Mouse (Mus musculus): ENCODE results near the gene Cd274. TPM values are rescaled to one million over a fixed set of nuclear protein-coding genes. Genes with fewer than 3 reads are reported as not detected.

Cd274 gene
- polyA plus RNA-seq, 1 experiment from 2014 or later, result 0.62 TPM

DNA sequence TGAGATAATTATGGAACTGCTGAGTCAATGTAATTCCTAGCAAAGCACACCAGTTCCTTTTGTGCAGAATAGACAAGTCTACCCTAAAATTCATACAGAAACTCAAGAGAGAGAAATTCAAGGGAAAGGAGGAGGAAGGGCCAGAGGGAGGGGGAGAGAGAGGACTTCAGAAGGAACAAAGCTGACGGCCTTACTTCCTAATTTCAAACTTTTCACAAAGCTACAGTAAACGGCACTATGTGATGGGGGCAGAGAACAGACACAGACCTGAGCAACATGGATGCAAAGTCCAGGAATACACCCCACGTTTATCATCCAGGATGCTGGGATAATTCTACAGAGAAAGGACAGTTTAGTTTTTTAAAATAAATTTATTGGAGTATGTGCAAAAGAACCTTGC, 52.3 kb downstream of the Cd274 start:
- Histone ChIP-seq H3K27ac (ENCODE audit: low read depth, low read length) (no peak overlapping the region), H3K4me1 (ENCODE audit: control insufficient read depth, insufficient read depth, low read length) (peaks cover 10% of the 10 kb centered on the region; the same call in 1 of the 2 replicates), H3K9ac (ENCODE audit: low read depth, low read length) (no peak overlapping the region), H3K9me3 (replicated peaks; ENCODE audit: control insufficient read depth, low read length) (no peaks in the 10 kb centered on the region), H3K27me3 (ENCODE audit: control insufficient read depth, insufficient read depth, low read length) (no peaks in the 10 kb centered on the region), H3K4me3 (ENCODE audit: low read depth, low read length) (no peak overlapping the region), H3K4me2 (no peak overlapping the region), H3K36me3 (ENCODE audit: control insufficient read depth, insufficient read depth, low read length) (no peaks in the 10 kb centered on the region)
- ATAC-seq (replicated peaks; ENCODE audit: insufficient number of reproducible peaks, low FRiP score, low TSS enrichment), result no peak
- WGBS (ENCODE audit: insufficient replicate concordance), result 65% methylated on average over 3 of the region's 3 CpGs

DNA sequence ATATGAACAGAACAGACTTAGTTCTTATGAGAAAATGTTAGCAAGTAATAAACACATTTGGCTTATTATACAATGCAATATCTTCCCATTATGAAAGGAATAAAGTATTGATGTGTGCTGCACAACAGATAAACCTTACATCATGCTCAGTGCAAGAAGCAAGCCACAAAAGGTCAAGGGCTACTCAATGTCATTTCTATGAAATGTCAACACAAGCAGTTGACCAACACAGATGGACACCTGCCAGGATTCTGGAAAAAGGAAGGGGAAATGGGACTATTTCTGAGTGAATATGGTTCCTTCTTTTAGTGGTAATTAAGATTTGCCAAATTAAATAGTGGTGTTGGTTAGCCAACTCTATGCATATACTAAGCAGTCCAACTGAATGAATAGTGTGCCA, 52.7 kb downstream of the Cd274 start:
- H3K4me3 ChIP-seq (ENCODE audit: low read depth, low read length), result no peak overlapping the region

GRCm38 (mm10) chr19:29420397-29420796, 53.1 kb downstream of the Cd274 start:
- peaks cover 10% of the 10 kb centered on the region; the same call in 1 of the 2 replicates for H3K4me1 ChIP-seq (ENCODE audit: control insufficient read depth, insufficient read depth, low read length)
- no peaks in the 10 kb centered on the region for H3K36me3 ChIP-seq (ENCODE audit: control insufficient read depth, insufficient read depth, low read length)
- no peak for ATAC-seq (replicated peaks; ENCODE audit: insufficient number of reproducible peaks, low FRiP score, low TSS enrichment)
- no peaks in the 10 kb centered on the region for H3K27me3 ChIP-seq (ENCODE audit: control insufficient read depth, insufficient read depth, low read length)
- no peak overlapping the region for H3K27ac ChIP-seq (ENCODE audit: low read depth, low read length)
- H3K4me3 ChIP-seq (ENCODE audit: low read depth, low read length), result no peak overlapping the region
- H3K9me3 ChIP-seq (replicated peaks; ENCODE audit: control insufficient read depth, low read length), result no peaks in the 10 kb centered on the region
- no peak overlapping the region for H3K4me2 ChIP-seq
- WGBS (ENCODE audit: insufficient replicate concordance), result 78% methylated on average over 8 of the region's 8 CpGs
- H3K9ac ChIP-seq (ENCODE audit: low read depth, low read length), result no peak overlapping the region

More for the DNA sequence above, 52.7 kb downstream of the Cd274 start:
- no peak overlapping the region for H3K27ac ChIP-seq (ENCODE audit: low read depth, low read length)
- H3K9ac ChIP-seq (ENCODE audit: low read depth, low read length), result no peak overlapping the region
- peaks cover 10% of the 10 kb centered on the region; the same call in 1 of the 2 replicates for H3K4me1 ChIP-seq (ENCODE audit: control insufficient read depth, insufficient read depth, low read length)
- H3K4me2 ChIP-seq, result no peak overlapping the region
- no peak for ATAC-seq (replicated peaks; ENCODE audit: insufficient number of reproducible peaks, low FRiP score, low TSS enrichment)
- H3K36me3 ChIP-seq (ENCODE audit: control insufficient read depth, insufficient read depth, low read length), result no peaks in the 10 kb centered on the region
- no peaks in the 10 kb centered on the region for H3K9me3 ChIP-seq (replicated peaks; ENCODE audit: control insufficient read depth, low read length)
- H3K27me3 ChIP-seq (ENCODE audit: control insufficient read depth, insufficient read depth, low read length), result no peaks in the 10 kb centered on the region

DNA sequence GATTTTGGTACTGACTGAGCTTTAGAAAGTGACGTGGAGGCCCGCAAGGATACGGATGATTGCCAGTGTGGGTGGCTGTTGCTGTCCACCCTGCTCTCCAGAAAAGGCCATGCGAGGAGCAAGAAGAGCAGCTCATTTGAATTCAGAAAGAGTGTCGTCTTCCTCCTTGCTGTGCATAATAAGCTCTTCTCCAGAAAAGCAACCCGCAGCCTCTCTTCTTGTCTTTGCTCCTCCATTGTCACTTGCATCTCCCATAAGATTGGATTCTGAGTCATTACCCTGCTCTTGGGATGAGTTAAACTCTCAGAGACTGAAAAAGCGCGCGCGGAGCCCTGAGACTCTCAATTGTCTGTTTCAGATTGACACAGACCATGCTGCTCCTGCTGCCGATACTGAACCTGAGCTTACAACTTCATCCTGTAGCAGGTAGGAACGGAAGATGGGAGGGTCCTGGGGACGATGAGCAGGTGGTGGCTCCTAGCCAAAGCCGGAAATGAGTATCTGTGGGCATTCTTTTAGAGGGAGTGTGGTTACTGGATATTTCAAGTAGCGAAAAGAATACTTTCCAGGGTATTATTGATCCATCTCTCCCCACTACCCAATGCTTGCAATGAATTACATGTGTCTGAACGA, 54.9 kb downstream of the Cd274 start:
- no peak overlapping the region for H3K4me2 ChIP-seq
- no peak for ATAC-seq (replicated peaks; ENCODE audit: insufficient number of reproducible peaks, low FRiP score, low TSS enrichment)
- H3K27me3 ChIP-seq (ENCODE audit: control insufficient read depth, insufficient read depth, low read length), result no peaks in the 10 kb centered on the region
- no peak overlapping the region for H3K9ac ChIP-seq (ENCODE audit: low read depth, low read length)
- H3K9me3 ChIP-seq (replicated peaks; ENCODE audit: control insufficient read depth, low read length), result no peaks in the 10 kb centered on the region
- WGBS (ENCODE audit: insufficient replicate concordance), result 86% methylated on average over 16 of the region's 16 CpGs
- peaks cover 10% of the 10 kb centered on the region; the same call in 1 of the 2 replicates for H3K4me1 ChIP-seq (ENCODE audit: control insufficient read depth, insufficient read depth, low read length)
- no peaks in the 10 kb centered on the region for H3K36me3 ChIP-seq (ENCODE audit: control insufficient read depth, insufficient read depth, low read length)
- H3K4me3 ChIP-seq (ENCODE audit: low read depth, low read length), result no peak overlapping the region
- no peak overlapping the region for H3K27ac ChIP-seq (ENCODE audit: low read depth, low read length)

DNA sequence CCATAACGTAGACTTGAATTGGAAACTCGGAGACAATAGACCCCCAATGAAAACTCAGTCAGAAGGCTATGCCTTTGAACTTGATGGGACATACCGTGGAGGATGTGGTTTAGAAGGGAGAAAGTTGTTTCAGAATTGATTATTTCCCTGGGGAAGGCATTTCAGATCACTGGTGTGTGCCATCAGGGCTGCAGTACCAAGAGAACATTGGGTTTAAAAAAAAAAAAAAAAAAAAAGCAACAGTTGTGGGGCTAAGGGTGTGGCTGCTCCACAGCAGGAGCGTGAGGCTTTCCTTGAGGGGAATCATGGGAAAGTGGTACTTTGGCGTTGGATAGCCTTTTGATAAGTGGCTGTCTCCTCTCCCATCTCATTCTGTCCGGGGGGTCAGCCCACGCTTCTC, 55.5 kb downstream of the Cd274 start:
- Histone ChIP-seq H3K27me3 (ENCODE audit: control insufficient read depth, insufficient read depth, low read length) (no peaks in the 10 kb centered on the region), H3K36me3 (ENCODE audit: control insufficient read depth, insufficient read depth, low read length) (no peaks in the 10 kb centered on the region), H3K9me3 (replicated peaks; ENCODE audit: control insufficient read depth, low read length) (no peaks in the 10 kb centered on the region), H3K4me3 (ENCODE audit: low read depth, low read length) (no peak overlapping the region), H3K27ac (ENCODE audit: low read depth, low read length) (no peak overlapping the region), H3K4me1 (ENCODE audit: control insufficient read depth, insufficient read depth, low read length) (peaks cover 9% of the 10 kb centered on the region; the same call in 1 of the 2 replicates), H3K4me2 (no peak overlapping the region), H3K9ac (ENCODE audit: low read depth, low read length) (no peak overlapping the region)
- no peak for ATAC-seq (replicated peaks; ENCODE audit: insufficient number of reproducible peaks, low FRiP score, low TSS enrichment)
- WGBS (ENCODE audit: insufficient replicate concordance), result 79% methylated on average over 7 of the region's 7 CpGs

GRCm38 (mm10) chr19:29430516-29430915, 63.3 kb downstream of the Cd274 start:
- Histone ChIP-seq H3K36me3 (ENCODE audit: control insufficient read depth, insufficient read depth, low read length) (no peaks in the 10 kb centered on the region), H3K9me3 (replicated peaks; ENCODE audit: control insufficient read depth, low read length) (peaks cover 3% of the 10 kb centered on the region; the same call in 1 of the 2 replicates), H3K27me3 (ENCODE audit: control insufficient read depth, insufficient read depth, low read length) (no peaks in the 10 kb centered on the region), H3K4me3 (ENCODE audit: low read depth, low read length) (no peak overlapping the region), H3K4me2 (no peak overlapping the region), H3K9ac (ENCODE audit: low read depth, low read length) (no peak overlapping the region), H3K27ac (ENCODE audit: low read depth, low read length) (no peak overlapping the region), H3K4me1 (ENCODE audit: control insufficient read depth, insufficient read depth, low read length) (no peaks in the 10 kb centered on the region)
- ATAC-seq (replicated peaks; ENCODE audit: insufficient number of reproducible peaks, low FRiP score, low TSS enrichment), result no peak
- whole genome bisulfite sequencing (ENCODE audit: insufficient replicate concordance), result 79% methylated on average over 3 of the region's 3 CpGs

DNA sequence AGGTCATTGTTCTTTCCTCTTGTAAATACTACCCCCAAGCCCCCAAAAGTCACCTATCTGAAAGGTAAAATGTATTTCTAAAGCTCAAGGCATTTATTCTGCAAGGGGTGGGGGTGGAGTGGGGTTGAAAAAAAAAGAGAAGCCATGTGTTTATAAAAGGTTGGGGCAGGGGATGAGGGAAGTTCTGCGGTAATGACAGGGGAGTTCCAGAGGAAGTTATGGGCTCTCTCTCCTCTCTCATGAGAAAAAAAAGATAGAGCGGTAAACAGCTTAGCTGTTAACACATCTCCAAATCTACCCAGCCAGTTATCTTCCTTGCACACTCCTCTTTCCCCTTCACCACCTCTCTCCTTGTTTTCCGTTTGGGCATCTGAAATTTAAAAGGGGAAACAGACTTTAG, 63.7 kb downstream of the Cd274 start:
- Histone ChIP-seq H3K27ac (ENCODE audit: low read depth, low read length) (no peak overlapping the region), H3K4me1 (ENCODE audit: control insufficient read depth, insufficient read depth, low read length) (no peaks in the 10 kb centered on the region), H3K36me3 (ENCODE audit: control insufficient read depth, insufficient read depth, low read length) (no peaks in the 10 kb centered on the region), H3K4me2 (no peak overlapping the region), H3K27me3 (ENCODE audit: control insufficient read depth, insufficient read depth, low read length) (no peaks in the 10 kb centered on the region), H3K4me3 (ENCODE audit: low read depth, low read length) (no peak overlapping the region), H3K9me3 (replicated peaks; ENCODE audit: control insufficient read depth, low read length) (peaks cover 3% of the 10 kb centered on the region; the same call in 1 of the 2 replicates), H3K9ac (ENCODE audit: low read depth, low read length) (no peak overlapping the region)
- 59% methylated on average over 3 of the region's 3 CpGs for WGBS (ENCODE audit: insufficient replicate concordance)
- no peak for ATAC-seq (replicated peaks; ENCODE audit: insufficient number of reproducible peaks, low FRiP score, low TSS enrichment)

GRCm38 (mm10) chr19:29436793-29437479, 69.7 kb downstream of the Cd274 start:
- Histone ChIP-seq H3K4me3 (ENCODE audit: low read depth, low read length) (no peak overlapping the region), H3K27me3 (ENCODE audit: control insufficient read depth, insufficient read depth, low read length) (no peaks in the 10 kb centered on the region), H3K9me3 (replicated peaks; ENCODE audit: control insufficient read depth, low read length) (no peaks in the 10 kb centered on the region), H3K9ac (ENCODE audit: low read depth, low read length) (no peak overlapping the region), H3K4me2 (no peak overlapping the region), H3K4me1 (ENCODE audit: control insufficient read depth, insufficient read depth, low read length) (no peaks in the 10 kb centered on the region), H3K36me3 (ENCODE audit: control insufficient read depth, insufficient read depth, low read length) (no peaks in the 10 kb centered on the region), H3K27ac (ENCODE audit: low read depth, low read length) (no peak overlapping the region)
- no peak for ATAC-seq (replicated peaks; ENCODE audit: insufficient number of reproducible peaks, low FRiP score, low TSS enrichment)
- WGBS (ENCODE audit: insufficient replicate concordance), result 79% methylated on average over 18 of the region's 18 CpGs
